Mouse (Mus musculus): ENCODE measurements around the gene Fignl2. TPM values are rescaled to one million over a fixed set of nuclear protein-coding genes. Genes with fewer than 3 reads are reported as not detected.
A peak's percentile ranks its signal among the peaks of the same experiment; 100 is the strongest.

The Fignl2 gene
- polyA plus RNA-seq, 1 experiment from 2014 or later = 0.48 TPM

DNA sequence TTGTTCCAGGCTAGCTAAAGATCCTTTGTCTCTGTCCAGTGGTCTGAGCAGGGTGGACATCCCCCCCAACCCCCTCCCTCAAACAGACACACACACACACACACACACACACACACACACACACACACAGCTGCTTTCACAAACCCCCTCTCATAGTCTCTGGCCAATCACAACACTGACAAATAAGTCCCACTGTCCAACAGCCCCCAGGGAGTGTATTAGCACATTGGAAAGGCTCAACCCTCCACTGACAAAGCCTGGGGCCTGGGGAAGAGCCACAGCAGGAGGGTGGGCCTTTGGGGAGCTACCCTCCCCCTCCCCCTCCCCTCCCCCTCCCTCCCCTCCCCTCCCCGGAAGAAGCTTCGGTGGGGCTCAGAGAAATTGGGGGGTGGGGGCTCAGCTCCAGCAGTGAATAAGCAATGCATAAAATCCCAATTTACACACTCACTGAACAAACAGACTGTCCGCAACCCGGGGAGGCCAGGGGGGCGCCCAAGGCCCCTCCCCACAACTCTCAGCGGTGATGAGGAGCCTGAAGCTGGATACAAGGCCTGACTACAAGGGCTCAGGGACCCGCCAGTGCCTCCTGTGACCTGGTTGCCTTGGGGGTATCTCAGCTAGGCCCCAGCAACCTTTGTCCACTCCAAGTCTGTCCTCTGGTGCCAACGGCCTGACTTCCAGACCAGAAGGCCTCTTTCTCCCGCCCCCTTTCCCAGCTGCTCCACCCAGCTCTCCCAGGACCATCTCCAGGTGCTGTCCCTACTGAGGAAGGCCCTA lies 11.3 kb downstream of the Fignl2 start:
- no peaks in the 10 kb centered on the region for H3K36me3 ChIP-seq (ENCODE audit: insufficient read depth, low read length)
- no peak overlapping the region for H3K4me2 ChIP-seq (replicated peaks; ENCODE audit: low read depth, low read length)
- DNase-seq (ENCODE audit: low spot score) (no peak), ATAC-seq (no peak)
- H3K4me1 ChIP-seq (ENCODE audit: insufficient read depth, low read depth, low read length) = peaks cover 25% of the 10 kb centered on the region
- no peaks in the 10 kb centered on the region for H3K27me3 ChIP-seq (replicated peaks; ENCODE audit: insufficient read depth, low read length)
- H3K9ac ChIP-seq (replicated peaks; ENCODE audit: low read depth) = no peak overlapping the region
- H3K27ac ChIP-seq (ENCODE audit: low read length) = peak overlapping the region; percentile 60
- WGBS = 47% methylated on average over 8 of the region's 9 CpGs
- TF ChIP-seq EP300 (IDR thresholded peaks at IDR 0.05) (no peak), CTCF (IDR thresholded peaks at IDR 0.05) (no peak)
- H3K4me3 ChIP-seq (ENCODE audit: low read depth, low read length) = no peak overlapping the region
- no peaks in the 10 kb centered on the region for H3K9me3 ChIP-seq (ENCODE audit: low read length)

DNA sequence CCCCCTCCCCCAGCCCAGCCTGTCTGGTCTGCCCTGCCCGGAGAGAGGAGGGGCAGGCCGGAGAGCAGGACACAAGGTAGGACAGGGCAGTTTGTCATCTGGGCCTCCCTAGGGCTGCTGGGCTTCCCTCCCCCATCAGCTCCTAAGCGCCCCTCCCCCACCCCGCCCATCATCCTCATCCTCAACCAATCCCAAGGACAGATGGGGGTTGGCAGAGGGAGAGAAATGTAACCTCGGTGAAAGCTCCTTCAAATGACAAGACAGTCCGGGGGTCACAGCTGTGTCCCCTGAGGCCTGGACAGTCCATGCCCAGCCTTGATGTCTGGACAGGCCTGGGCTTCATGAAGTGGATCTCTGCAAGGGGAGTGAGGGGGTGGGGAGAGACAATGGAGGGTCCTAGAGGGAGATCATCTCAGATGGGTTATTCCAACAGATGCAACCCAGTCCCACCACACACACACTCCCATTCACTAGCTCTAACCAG lies 12.0 kb downstream of the Fignl2 start:
- Histone ChIP-seq H3K4me1 (ENCODE audit: insufficient read depth, low read depth, low read length) (peaks cover 19% of the 10 kb centered on the region), H3K27ac (ENCODE audit: low read length) (no peak overlapping the region), H3K4me2 (replicated peaks; ENCODE audit: low read depth, low read length) (no peak overlapping the region), H3K4me3 (ENCODE audit: low read depth, low read length) (no peak overlapping the region), H3K36me3 (ENCODE audit: insufficient read depth, low read length) (no peaks in the 10 kb centered on the region), H3K27me3 (replicated peaks; ENCODE audit: insufficient read depth, low read length) (no peaks in the 10 kb centered on the region), H3K9ac (replicated peaks; ENCODE audit: low read depth) (no peak overlapping the region), H3K9me3 (ENCODE audit: low read length) (no peaks in the 10 kb centered on the region)
- ATAC-seq = no peak
- 48% methylated on average over 6 of the region's 6 CpGs for WGBS
- TF ChIP-seq CTCF (IDR thresholded peaks at IDR 0.05) (no peak), EP300 (IDR thresholded peaks at IDR 0.05) (no peak)
- DNase-seq (ENCODE audit: low spot score) = no peak

DNA sequence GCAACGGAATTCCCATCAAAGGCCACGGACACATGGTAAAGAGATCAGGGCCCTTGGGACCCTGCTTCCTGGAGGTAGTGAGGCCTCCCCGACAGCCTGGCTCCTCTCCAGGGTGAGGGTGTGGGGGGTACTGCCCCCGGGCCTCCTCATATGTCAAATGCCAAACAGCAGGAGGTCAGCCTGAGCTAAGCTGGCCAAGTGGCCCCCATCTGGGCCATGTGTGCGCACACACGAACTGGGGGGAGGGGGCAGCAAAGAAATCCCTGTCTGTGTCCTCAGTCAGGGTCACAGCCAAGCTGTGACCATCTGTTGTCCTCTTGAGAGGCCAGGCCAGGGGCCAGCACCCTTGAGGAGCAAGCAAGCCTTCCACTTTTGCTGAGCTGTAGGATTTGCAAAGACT lies 13.3 kb downstream of the Fignl2 start:
- WGBS = 33% methylated on average over 6 of the region's 6 CpGs
- Histone ChIP-seq H3K27me3 (replicated peaks; ENCODE audit: insufficient read depth, low read length) (no peaks in the 10 kb centered on the region), H3K9ac (replicated peaks; ENCODE audit: low read depth) (no peak overlapping the region), H3K4me1 (ENCODE audit: insufficient read depth, low read depth, low read length) (peaks cover 14% of the 10 kb centered on the region; the same call in 1 of the 2 replicates), H3K9me3 (ENCODE audit: low read length) (no peaks in the 10 kb centered on the region), H3K4me2 (replicated peaks; ENCODE audit: low read depth, low read length) (no peak overlapping the region), H3K36me3 (ENCODE audit: insufficient read depth, low read length) (no peaks in the 10 kb centered on the region), H3K27ac (ENCODE audit: low read length) (no peak overlapping the region), H3K4me3 (ENCODE audit: low read depth, low read length) (no peak overlapping the region)
- TF ChIP-seq EP300 (IDR thresholded peaks at IDR 0.05) = no peak
- TF ChIP-seq CTCF (IDR thresholded peaks at IDR 0.05) = no peak
- DNase-seq (ENCODE audit: low spot score) = peak; percentile 63
- ATAC-seq = peak; percentile 53

DNA sequence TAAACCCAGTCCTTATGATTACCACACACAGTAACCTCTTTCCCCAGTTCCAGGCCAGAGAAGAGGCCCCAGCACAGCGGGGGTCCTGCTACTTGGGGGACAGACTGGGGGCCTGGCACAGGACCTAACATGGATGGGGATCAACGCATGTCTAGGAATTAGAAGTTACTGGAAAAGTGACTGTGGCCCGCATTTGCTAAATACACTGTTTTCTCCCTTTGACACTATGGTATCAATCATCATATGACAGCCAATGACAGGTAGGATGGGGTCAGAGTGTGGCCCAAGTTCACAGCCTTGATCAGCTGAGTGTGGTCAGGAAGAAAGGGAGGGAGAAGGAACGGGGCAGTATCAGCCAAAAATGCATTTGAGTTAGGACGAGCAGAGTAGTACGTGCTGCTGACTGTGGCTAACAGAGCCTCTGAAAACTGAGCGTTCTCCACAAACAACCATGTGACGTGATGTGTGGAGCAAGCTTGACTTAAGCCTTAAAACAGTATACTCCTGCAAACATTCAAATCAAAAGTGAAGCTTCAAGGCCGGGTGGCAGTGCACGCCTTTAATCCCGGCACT lies 18.0 kb downstream of the Fignl2 start:
- Histone ChIP-seq H3K27ac (ENCODE audit: low read length) (no peak overlapping the region), H3K9me3 (ENCODE audit: low read length) (no peaks in the 10 kb centered on the region), H3K4me2 (replicated peaks; ENCODE audit: low read depth, low read length) (no peak overlapping the region), H3K4me3 (ENCODE audit: low read depth, low read length) (no peak overlapping the region), H3K27me3 (replicated peaks; ENCODE audit: insufficient read depth, low read length) (no peaks in the 10 kb centered on the region), H3K4me1 (ENCODE audit: insufficient read depth, low read depth, low read length) (peaks cover 5% of the 10 kb centered on the region; the same call in 1 of the 2 replicates), H3K36me3 (ENCODE audit: insufficient read depth, low read length) (no peaks in the 10 kb centered on the region), H3K9ac (replicated peaks; ENCODE audit: low read depth) (no peak overlapping the region)
- no peak for TF ChIP-seq CTCF (IDR thresholded peaks at IDR 0.05)
- TF ChIP-seq EP300 (IDR thresholded peaks at IDR 0.05) = no peak
- ATAC-seq (no peak), DNase-seq (ENCODE audit: low spot score) (no peak)
- WGBS = 73% methylated on average over 11 of the region's 11 CpGs

DNA sequence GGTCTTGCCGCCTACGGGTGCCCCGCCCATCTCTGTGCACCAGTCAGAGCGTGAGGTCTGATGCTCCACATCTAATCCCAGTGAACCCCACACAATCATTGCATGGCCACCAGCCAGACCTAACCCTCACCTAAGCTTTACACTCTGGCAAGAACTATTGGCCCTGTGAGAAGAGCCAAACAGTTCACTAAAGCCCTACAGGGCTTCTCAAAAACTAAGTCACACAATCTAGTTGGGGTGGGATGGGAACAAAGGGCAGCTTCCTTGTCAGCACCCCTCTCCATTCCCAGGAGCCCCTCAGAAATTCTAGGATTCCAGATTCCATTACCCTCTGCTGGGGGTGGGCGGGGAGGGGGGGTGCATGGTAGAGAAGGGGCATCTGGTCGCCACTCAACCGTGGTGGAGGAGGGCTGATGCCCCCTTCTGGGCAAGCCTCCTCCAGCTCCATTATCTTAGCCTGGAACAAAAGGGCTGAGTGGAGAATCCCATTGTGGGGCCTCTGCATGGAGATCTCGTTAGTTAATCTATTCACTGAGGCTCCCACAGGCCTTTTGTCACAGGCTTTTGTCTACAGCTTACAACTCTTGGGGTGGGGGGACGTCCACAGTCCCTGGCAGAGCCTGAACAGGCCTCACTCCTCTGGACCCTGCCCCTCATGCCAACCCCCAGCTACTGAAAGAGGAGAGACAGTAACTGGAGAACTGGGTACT lies 18.6 kb downstream of the Fignl2 start:
- DNase-seq (ENCODE audit: low spot score) = no peak
- Histone ChIP-seq H3K27ac (ENCODE audit: low read length) (no peak overlapping the region), H3K9ac (replicated peaks; ENCODE audit: low read depth) (no peak overlapping the region), H3K27me3 (replicated peaks; ENCODE audit: insufficient read depth, low read length) (0 out of 2 replicates have a peak, but pooled peaks cover under 1% of the 10 kb centered on the region), H3K4me2 (replicated peaks; ENCODE audit: low read depth, low read length) (no peak overlapping the region), H3K4me1 (ENCODE audit: insufficient read depth, low read depth, low read length) (no peaks in the 10 kb centered on the region), H3K36me3 (ENCODE audit: insufficient read depth, low read length) (no peaks in the 10 kb centered on the region), H3K9me3 (ENCODE audit: low read length) (no peaks in the 10 kb centered on the region), H3K4me3 (ENCODE audit: low read depth, low read length) (no peak overlapping the region)
- 59% methylated on average over 9 of the region's 9 CpGs for WGBS
- no peak for TF ChIP-seq EP300 (IDR thresholded peaks at IDR 0.05)
- no peak for TF ChIP-seq CTCF (IDR thresholded peaks at IDR 0.05)
- no peak for ATAC-seq

DNA sequence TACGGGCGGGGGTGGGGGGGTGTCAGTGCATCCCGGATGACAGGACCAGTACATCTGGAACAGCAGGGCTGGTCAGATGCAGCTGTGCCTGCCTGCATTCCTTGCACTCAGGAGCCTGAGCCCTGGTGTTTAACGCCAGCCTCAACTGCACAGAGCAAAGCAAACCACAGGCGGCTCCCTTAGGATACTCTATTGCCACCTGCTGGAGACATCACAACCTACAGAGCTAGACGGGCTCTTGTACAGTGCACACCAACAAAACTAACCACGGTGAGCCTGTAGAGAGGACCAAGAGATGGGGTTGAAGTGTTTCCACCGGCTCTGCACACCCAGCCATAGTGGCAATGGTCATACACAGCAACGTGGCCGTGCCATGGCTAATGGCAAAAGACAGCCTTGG lies 22.1 kb downstream of the Fignl2 start:
- H3K4me1 ChIP-seq (ENCODE audit: insufficient read depth, low read depth, low read length) = no peaks in the 10 kb centered on the region
- peaks cover 27% of the 10 kb centered on the region; the same call in 1 of the 2 replicates for H3K27me3 ChIP-seq (replicated peaks; ENCODE audit: insufficient read depth, low read length)
- H3K4me2 ChIP-seq (replicated peaks; ENCODE audit: low read depth, low read length) = no peak overlapping the region
- no peaks in the 10 kb centered on the region for H3K9me3 ChIP-seq (ENCODE audit: low read length)
- H3K36me3 ChIP-seq (ENCODE audit: insufficient read depth, low read length) = no peaks in the 10 kb centered on the region; the same call in 1 of the 2 replicates
- ATAC-seq = peak; percentile 80
- no peak overlapping the region for H3K9ac ChIP-seq (replicated peaks; ENCODE audit: low read depth)
- WGBS = 38% methylated on average over 10 of the region's 10 CpGs
- H3K4me3 ChIP-seq (ENCODE audit: low read depth, low read length) = no peak overlapping the region
- TF ChIP-seq EP300 (IDR thresholded peaks at IDR 0.05) (no peak), CTCF (IDR thresholded peaks at IDR 0.05) (peak; percentile 84)
- peak; percentile 84 for DNase-seq (ENCODE audit: low spot score)
- no peak overlapping the region for H3K27ac ChIP-seq (ENCODE audit: low read length)
